Mouse (Mus musculus): ENCODE data around the gene Rasal2. TPM values are rescaled to one million over a fixed set of nuclear protein-coding genes. Genes with fewer than 3 reads are reported as not detected.

Rasal2 gene
- total and polyA plus RNA-seq, 3 experiments: 1.5 to 3.2 TPM; not detected in 1

DNA sequence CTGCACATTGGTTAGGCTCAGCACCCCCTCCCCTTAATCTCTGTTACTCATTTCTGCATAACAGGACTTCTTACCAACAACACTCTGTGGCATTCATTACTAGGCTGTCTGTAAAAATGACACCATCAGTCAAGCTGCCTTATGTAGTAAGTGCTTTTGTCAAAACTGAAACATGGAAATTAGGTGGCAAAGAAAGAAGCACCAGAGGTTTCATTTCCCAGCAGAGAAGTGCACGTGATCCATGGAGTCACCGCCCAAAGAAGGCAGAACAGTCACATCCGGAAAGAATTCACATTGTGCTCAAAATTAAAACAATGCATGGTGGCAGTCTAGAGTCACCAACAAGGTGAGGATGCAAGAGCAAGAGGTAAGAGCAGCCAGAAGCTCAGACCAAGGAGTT is 271.4 kb downstream of the Rasal2 start:
- H3K27me3 ChIP-seq (ENCODE audit: control insufficient read depth in 1 of 2, insufficient read depth in 2 of 2, low read length in 2 of 2): no peaks in the 10 kb centered on the region
- H3K79me2 ChIP-seq (ENCODE audit: control insufficient read depth, insufficient read depth, low read length, poor library complexity): no peaks in the 10 kb centered on the region
- peaks cover 0 to 2% of the 10 kb centered on the region in 2 experiments; a peak in 1 of 4 replicates for H3K36me3 ChIP-seq (ENCODE audit: control insufficient read depth in 1 of 2, insufficient read depth in 2 of 2, low read length in 2 of 2)
- H3K4me3 ChIP-seq (ENCODE audit: control insufficient read depth in 1 of 2, insufficient read depth in 1 of 2, low read depth in 2 of 2, low read length in 2 of 2): no peak overlapping the region
- DNase-seq (ENCODE audit: low read depth, low spot score): no peak
- H3K9ac ChIP-seq (ENCODE audit: control insufficient read depth, low read depth, low read length, poor library complexity, severe bottlenecking): no peak overlapping the region
- no peak overlapping the region for H3K27ac ChIP-seq (ENCODE audit: control insufficient read depth, low read depth, low read length)
- peaks cover 0 to 5% of the 10 kb centered on the region in 2 experiments; a peak in 1 of 4 replicates for H3K4me1 ChIP-seq (ENCODE audit: control insufficient read depth in 1 of 2, insufficient read depth in 2 of 2, low read length in 2 of 2)
- TF ChIP-seq MYB (IDR thresholded peaks at IDR 0.05; ENCODE audit: low read depth, low read length): no peak
- no peak for TF ChIP-seq UBTF (IDR thresholded peaks at IDR 0.05; ENCODE audit: borderline replicate concordance, insufficient read depth, low read depth, low read length)
- no peak for TF ChIP-seq MAFK (IDR thresholded peaks at IDR 0.05; ENCODE audit: borderline replicate concordance, low read depth, low read length)
- no peak for TF ChIP-seq MEF2A (IDR thresholded peaks at IDR 0.05; ENCODE audit: extremely low read depth, insufficient replicate concordance, low read depth, low read length, poor library complexity, severe bottlenecking)
- TF ChIP-seq RAD21 (IDR thresholded peaks at IDR 0.05; ENCODE audit: low read depth, low read length): no peak
- TF ChIP-seq MXI1 (IDR thresholded peaks at IDR 0.05; ENCODE audit: low read depth, low read length): no peak
- TF ChIP-seq ETS1 (IDR thresholded peaks at IDR 0.05; ENCODE audit: low read depth, low read length): no peak
- TF ChIP-seq ZC3H11A (IDR thresholded peaks at IDR 0.05; ENCODE audit: low read depth, low read length): no peak
- no peak for TF ChIP-seq POLR2AphosphoS5 (IDR thresholded peaks at IDR 0.05; ENCODE audit: borderline replicate concordance, low read depth, low read length)
- TF ChIP-seq TCF12 (IDR thresholded peaks at IDR 0.05; ENCODE audit: low read depth, low read length): no peak
- TF ChIP-seq SIN3A (IDR thresholded peaks at IDR 0.05; ENCODE audit: low read length): no peak
- no peak for TF ChIP-seq ZKSCAN1 (IDR thresholded peaks at IDR 0.05; ENCODE audit: low read depth, low read length)
- TF ChIP-seq CHD1 (IDR thresholded peaks at IDR 0.05; ENCODE audit: low read depth, low read length): no peak
- no peak for TF ChIP-seq POLR2A (IDR thresholded peaks at IDR 0.05; ENCODE audit: control insufficient read depth in 1 of 2, insufficient read depth in 1 of 2, low read depth in 1 of 2, low read length in 2 of 2, poor library complexity in 1 of 2)
- no peaks in the 10 kb centered on the region for H3K9me3 ChIP-seq (replicated peaks; ENCODE audit: insufficient read depth, low read length)

DNA sequence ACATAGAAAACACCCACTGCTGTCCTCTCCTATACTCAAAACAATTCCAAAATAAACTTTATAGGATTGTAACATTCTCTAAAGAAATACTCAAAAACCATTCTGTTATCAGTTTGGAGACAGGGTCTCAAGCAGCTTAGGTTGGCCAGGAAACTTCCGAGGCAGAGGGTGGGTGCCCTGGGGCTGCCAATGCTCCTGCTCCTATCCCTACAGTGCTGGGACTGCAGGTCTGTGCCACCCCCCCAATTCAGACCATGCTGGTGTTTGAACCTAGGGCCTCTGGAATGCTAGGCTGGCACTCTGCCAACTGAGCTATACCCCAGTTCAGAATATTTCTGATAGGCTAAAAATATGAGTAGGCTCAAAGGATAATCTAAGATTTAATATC is 274.5 kb downstream of the Rasal2 start:
- H3K4me1 ChIP-seq (ENCODE audit: control insufficient read depth in 1 of 2, insufficient read depth in 2 of 2, low read length in 2 of 2): peaks cover 0 to 5% of the 10 kb centered on the region in 2 experiments; a peak in 1 of 4 replicates

More for the DNA sequence above, 274.5 kb downstream of the Rasal2 start:
- no peaks in the 10 kb centered on the region for H3K9me3 ChIP-seq (replicated peaks; ENCODE audit: insufficient read depth, low read length)
- H3K9ac ChIP-seq (ENCODE audit: control insufficient read depth, low read depth, low read length, poor library complexity, severe bottlenecking): no peak overlapping the region
- peaks cover 0 to 2% of the 10 kb centered on the region in 2 experiments; a peak in 1 of 4 replicates for H3K36me3 ChIP-seq (ENCODE audit: control insufficient read depth in 1 of 2, insufficient read depth in 2 of 2, low read length in 2 of 2)
- no peak overlapping the region for H3K4me3 ChIP-seq (ENCODE audit: control insufficient read depth in 1 of 2, insufficient read depth in 1 of 2, low read depth in 2 of 2, low read length in 2 of 2)
- no peaks in the 10 kb centered on the region for H3K79me2 ChIP-seq (ENCODE audit: control insufficient read depth, insufficient read depth, low read length, poor library complexity)
- H3K27me3 ChIP-seq (ENCODE audit: control insufficient read depth in 1 of 2, insufficient read depth in 2 of 2, low read length in 2 of 2): no peaks in the 10 kb centered on the region
- no peak for DNase-seq (ENCODE audit: low read depth, low spot score)
- H3K27ac ChIP-seq (ENCODE audit: control insufficient read depth, low read depth, low read length): no peak overlapping the region
- TF ChIP-seq RCOR1 (IDR thresholded peaks at IDR 0.05; ENCODE audit: low read depth, low read length) (no peak), CHD1 (IDR thresholded peaks at IDR 0.05; ENCODE audit: low read depth, low read length) (no peak), MAFK (IDR thresholded peaks at IDR 0.05; ENCODE audit: borderline replicate concordance, low read depth, low read length) (no peak), ZNF384 (IDR thresholded peaks at IDR 0.05; ENCODE audit: low read depth, low read length) (no peak), CTCF (IDR thresholded peaks at IDR 0.05 in 2 of 3, conservative IDR thresholded peaks at IDR 0.05 in 1 of 3; ENCODE audit: control insufficient read depth in 1 of 3, insufficient read depth in 1 of 3, low read depth in 2 of 3, low read length in 3 of 3, poor library complexity in 1 of 3, severe bottlenecking in 1 of 3) (no peak), E2F4 (IDR thresholded peaks at IDR 0.05; ENCODE audit: borderline replicate concordance, low read depth, low read length) (no peak)

Data from MEL (cell line).